Mouse (Mus musculus) hindbrain, embryonic 13.5 days (tissue): ENCODE results near the gene Vti1a. TPM values are rescaled to one million over a fixed set of nuclear protein-coding genes. Genes with fewer than 3 reads are reported as not detected.

Experiments used
- ATAC-seq: fragments of 200-750 bp; cut with Nextera tagmentation; 2 replicates; pipeline ENCODE4 v1.8.0; 2017; ENCODE audit warnings: moderate TSS enrichment; ENCODE audit not compliant: low FRiP score
- H3K27ac ChIP-seq: fragments of 300-500 bp; sonication (generic); 2 replicates; pipeline ENCODE4 v1.5.1; 2015; ENCODE audit warnings: inconsistent platforms, mild to moderate bottlenecking, moderate library complexity
- H3K27me3 ChIP-seq: fragments of 300-500 bp; sonication (generic); 2 replicates; pipeline ENCODE4 v1.6.1; 2015; ENCODE audit warnings: mild to moderate bottlenecking, inconsistent platforms
- H3K36me3 ChIP-seq: fragments of 300-500 bp; sonication (generic); 2 replicates; pipeline ENCODE4 v1.6.1; 2015; ENCODE audit warnings: mild to moderate bottlenecking, inconsistent platforms
- H3K4me1 ChIP-seq: fragments of 300-500 bp; sonication (generic); replicated peaks from 2 replicates; pipeline ENCODE4 v1.6.1; 2015; ENCODE audit warnings: inconsistent platforms
- H3K4me2 ChIP-seq: fragments of 300-500 bp; sonication (generic); 2 replicates; pipeline ENCODE4 v1.6.1; 2015; ENCODE audit warnings: inconsistent platforms, mild to moderate bottlenecking, moderate library complexity
- H3K4me3 ChIP-seq: fragments of 300-500 bp; sonication (generic); 2 replicates; pipeline ENCODE4 v1.5.1; 2015; ENCODE audit warnings: mild to moderate bottlenecking, inconsistent platforms
- H3K9ac ChIP-seq: fragments of 300-500 bp; sonication (generic); 2 replicates; pipeline ENCODE4 v1.6.1; 2015; ENCODE audit warnings: mild to moderate bottlenecking, inconsistent platforms
- H3K9me3 ChIP-seq: fragments of 300-500 bp; sonication (generic); 2 replicates; pipeline ENCODE4 v1.6.1; 2016; ENCODE audit warnings: inconsistent platforms
- WGBS: fragments of 180-500 bp; shearing (Covaris S2); methylation state at CpG from one replicate; pipeline ENCODE4 v1.1.7; 2015; 5-methylcytosine and 5-hydroxymethylcytosine counted together
- polyA plus RNA-seq: library from polyadenylated mRNA; unstranded; fragments of >200 nt; fragmentation: Nextera tagmentation; extraction: Ambion mirVana; gene quantifications from 2 replicates; pipeline ENCODE4 v1.2.1, GENCODE M21; 2015

Gene Vti1a
- polyA plus RNA-seq, 1 experiment from 2014 or later: 30.1 TPM

- Histone ChIP-seq H3K4me1 (peaks cover 7% of the 10 kb centered on the region), H3K4me2 (no peak overlapping the region), H3K27ac (no peak overlapping the region), H3K9me3 (no peaks in the 10 kb centered on the region), H3K9ac (no peak overlapping the region), H3K4me3 (no peak overlapping the region), H3K36me3 (no peaks in the 10 kb centered on the region), H3K27me3 (peaks cover 47% of the 10 kb centered on the region)
- ATAC-seq: no peak
- WGBS: 85% methylated on average over 6 of the region's 6 CpGs
These were observed 226.4 kb downstream of the Vti1a start for GRCm38 (mm10) chr19:55542461-55542860.

GRCm38 (mm10) chr19:55543188-55543587, 227.1 kb downstream of the Vti1a start:
- 49% methylated on average over 9 of the region's 9 CpGs for WGBS
- Histone ChIP-seq H3K27ac (no peak overlapping the region), H3K27me3 (peaks cover 46% of the 10 kb centered on the region), H3K4me3 (no peak overlapping the region), H3K36me3 (no peaks in the 10 kb centered on the region), H3K4me2 (no peak overlapping the region), H3K4me1 (peaks cover 7% of the 10 kb centered on the region), H3K9ac (no peak overlapping the region), H3K9me3 (no peaks in the 10 kb centered on the region)
- ATAC-seq: no peak

- WGBS: 84% methylated on average over 5 of the region's 5 CpGs
These were observed 228.4 kb downstream of the Vti1a start for GRCm38 (mm10) chr19:55544498-55544897.

GRCm38 (mm10) chr19:55545529-55545928, 229.4 kb downstream of the Vti1a start:
- H3K27me3 ChIP-seq: peaks cover 59% of the 10 kb centered on the region
- ATAC-seq: no peak
- WGBS: 25% methylated on average over 9 of the region's 9 CpGs

More at GRCm38 (mm10) chr19:55544498-55544897, 228.4 kb downstream of the Vti1a start:
- H3K36me3 ChIP-seq: no peaks in the 10 kb centered on the region
- H3K27ac ChIP-seq: no peak overlapping the region
- no peaks in the 10 kb centered on the region for H3K9me3 ChIP-seq
- H3K27me3 ChIP-seq: peaks cover 52% of the 10 kb centered on the region
- no peak overlapping the region for H3K9ac ChIP-seq
- H3K4me1 ChIP-seq: peaks cover 7% of the 10 kb centered on the region
- ATAC-seq: no peak
- no peak overlapping the region for H3K4me3 ChIP-seq
- H3K4me2 ChIP-seq: no peak overlapping the region

GRCm38 (mm10) chr19:55546009-55546528, 230.0 kb downstream of the Vti1a start:
- Histone ChIP-seq H3K4me2 (no peak overlapping the region), H3K9ac (no peak overlapping the region), H3K27ac (no peak overlapping the region), H3K36me3 (no peaks in the 10 kb centered on the region), H3K4me1 (peaks cover 7% of the 10 kb centered on the region), H3K4me3 (no peak overlapping the region), H3K27me3 (peaks cover 61% of the 10 kb centered on the region), H3K9me3 (no peaks in the 10 kb centered on the region)
- no peak for ATAC-seq
- WGBS: 85% methylated on average over 13 of the region's 13 CpGs

More at GRCm38 (mm10) chr19:55545529-55545928, 229.4 kb downstream of the Vti1a start:
- Histone ChIP-seq H3K27ac (no peak overlapping the region), H3K9ac (no peak overlapping the region), H3K4me3 (no peak overlapping the region), H3K36me3 (no peaks in the 10 kb centered on the region), H3K9me3 (no peaks in the 10 kb centered on the region), H3K4me2 (no peak overlapping the region), H3K4me1 (peaks cover 7% of the 10 kb centered on the region)

- whole genome bisulfite sequencing: 90% methylated on average over 10 of the region's 10 CpGs
- Histone ChIP-seq H3K36me3 (no peaks in the 10 kb centered on the region), H3K9me3 (no peaks in the 10 kb centered on the region), H3K4me3 (no peak overlapping the region), H3K4me1 (peaks cover 3% of the 10 kb centered on the region), H3K27ac (no peak overlapping the region), H3K27me3 (peaks cover 67% of the 10 kb centered on the region), H3K9ac (no peak overlapping the region), H3K4me2 (no peak overlapping the region)
- ATAC-seq: no peak
These were observed 232.1 kb downstream of the Vti1a start for GRCm38 (mm10) chr19:55548206-55548605.

GRCm38 (mm10) chr19:55548656-55549055, 232.6 kb downstream of the Vti1a start:
- no peak for ATAC-seq
- 77% methylated on average over 10 of the region's 10 CpGs for WGBS
- Histone ChIP-seq H3K4me1 (no peaks in the 10 kb centered on the region), H3K4me2 (no peak overlapping the region), H3K27me3 (peaks cover 71% of the 10 kb centered on the region), H3K27ac (no peak overlapping the region), H3K36me3 (no peaks in the 10 kb centered on the region), H3K9ac (no peak overlapping the region), H3K9me3 (no peaks in the 10 kb centered on the region), H3K4me3 (no peak overlapping the region)

- WGBS: 84% methylated on average over 6 of the region's 6 CpGs
- H3K27ac ChIP-seq: no peak overlapping the region
- peaks cover 83% of the 10 kb centered on the region for H3K27me3 ChIP-seq
- no peaks in the 10 kb centered on the region for H3K36me3 ChIP-seq
- no peak overlapping the region for H3K4me3 ChIP-seq
- H3K4me2 ChIP-seq: no peak overlapping the region
- no peak overlapping the region for H3K9ac ChIP-seq
- ATAC-seq: no peak
- peaks cover under 1% of the 10 kb centered on the region; the same call in 1 of the 2 replicates for H3K4me1 ChIP-seq
- no peaks in the 10 kb centered on the region for H3K9me3 ChIP-seq
These were observed 234.1 kb downstream of the Vti1a start for GRCm38 (mm10) chr19:55550176-55550575.

GRCm38 (mm10) chr19:55552339-55552738, 236.2 kb downstream of the Vti1a start:
- Histone ChIP-seq H3K9ac (no peak overlapping the region), H3K4me1 (peaks cover 16% of the 10 kb centered on the region), H3K27me3 (peaks cover 71% of the 10 kb centered on the region), H3K9me3 (no peaks in the 10 kb centered on the region), H3K4me2 (no peak overlapping the region), H3K27ac (no peak overlapping the region), H3K36me3 (no peaks in the 10 kb centered on the region), H3K4me3 (no peak overlapping the region)
- 70% methylated on average over 7 of the region's 7 CpGs for WGBS
- ATAC-seq: no peak

GRCm38 (mm10) chr19:55552861-55553260, 236.8 kb downstream of the Vti1a start:
- ATAC-seq: no peak
- no peak overlapping the region for H3K4me2 ChIP-seq
- no peaks in the 10 kb centered on the region for H3K9me3 ChIP-seq
- H3K27ac ChIP-seq: no peak overlapping the region
- 70% methylated on average over 7 of the region's 7 CpGs for WGBS
- H3K4me3 ChIP-seq: no peak overlapping the region
- H3K4me1 ChIP-seq: peaks cover 16% of the 10 kb centered on the region
- peaks cover 66% of the 10 kb centered on the region for H3K27me3 ChIP-seq
- H3K36me3 ChIP-seq: no peaks in the 10 kb centered on the region
- H3K9ac ChIP-seq: no peak overlapping the region

- no peak overlapping the region for H3K27ac ChIP-seq
These were observed 238.2 kb downstream of the Vti1a start for GRCm38 (mm10) chr19:55554295-55554694.

GRCm38 (mm10) chr19:55554703-55555102, 238.6 kb downstream of the Vti1a start:
- H3K9me3 ChIP-seq: no peaks in the 10 kb centered on the region
- H3K9ac ChIP-seq: no peak overlapping the region
- H3K4me2 ChIP-seq: no peak overlapping the region
- no peak overlapping the region for H3K4me3 ChIP-seq
- H3K27me3 ChIP-seq: peaks cover 56% of the 10 kb centered on the region
- no peaks in the 10 kb centered on the region for H3K36me3 ChIP-seq
- H3K27ac ChIP-seq: no peak overlapping the region
- H3K4me1 ChIP-seq: peaks cover 16% of the 10 kb centered on the region
- no peak for ATAC-seq
- 76% methylated on average over 9 of the region's 9 CpGs for WGBS

More at GRCm38 (mm10) chr19:55554295-55554694, 238.2 kb downstream of the Vti1a start:
- H3K4me3 ChIP-seq: no peak overlapping the region
- no peak overlapping the region for H3K9ac ChIP-seq
- peaks cover 54% of the 10 kb centered on the region for H3K27me3 ChIP-seq
- H3K9me3 ChIP-seq: no peaks in the 10 kb centered on the region
- no peak overlapping the region for H3K4me2 ChIP-seq
- ATAC-seq: no peak
- 52% methylated on average over 5 of the region's 5 CpGs for WGBS
- peaks cover 16% of the 10 kb centered on the region for H3K4me1 ChIP-seq
- no peaks in the 10 kb centered on the region for H3K36me3 ChIP-seq
